Mouse (Mus musculus) CH12.LX (cell line): ENCODE measurements around the gene Clca4b. TPM values are rescaled to one million over a fixed set of nuclear protein-coding genes. Genes with fewer than 3 reads are reported as not detected.

Experiments used
- polyA plus RNA-seq: library from polyadenylated mRNA; unstranded; fragments of >175 nt; gene quantifications from 2 replicates; pipeline ENCODE4 v1.2.1, GENCODE M21; 2012; ENCODE audit warnings: low read depth; ENCODE audit not compliant: insufficient read length
- total RNA-seq, 2 experiments: library from RNA; depleted of rRNA; stranded (reverse); fragments of 300-350 nt in 1 of 2; fragments of >200 nt in 1 of 2; gene quantifications; 2 replicates each; pipeline ENCODE4 v1.2.3; 2012 to 2014

Gene Clca4b
- total and polyA plus RNA-seq, 3 experiments = not detected

Other genes starting within 250 kb of the Clca4b start
- 52.0 and 58.4 TPM in 2 replicates for gene Sh3glb1, start 212.2 kb downstream of the Clca4b start, total RNA-seq (2012; rRNA removed)
- 112 and 115 TPM in 2 replicates for gene Sh3glb1, start 212.2 kb downstream of the Clca4b start, total RNA-seq (2014; rRNA removed)
- 171 and 189 TPM in 2 replicates for gene Sh3glb1, start 212.2 kb downstream of the Clca4b start, polyA plus RNA-seq
- gene Clca3a1, start 171.6 kb downstream of the Clca4b start, total RNA-seq (2012; rRNA removed) = not detected in 2 replicates
- not detected in 2 replicates for gene Clca3a1, start 171.6 kb downstream of the Clca4b start, total RNA-seq (2014; rRNA removed)
- gene Clca3a1, start 171.6 kb downstream of the Clca4b start, polyA plus RNA-seq = 0.27 TPM in 1 of 2 replicates, not detected in the other
- gene Clca3a2, start 113.0 kb downstream of the Clca4b start, total RNA-seq (2012; rRNA removed) = not detected in 2 replicates
- not detected in 2 replicates for gene Clca3a2, start 113.0 kb downstream of the Clca4b start, total RNA-seq (2014; rRNA removed)
- not detected in 2 replicates for gene Clca3a2, start 113.0 kb downstream of the Clca4b start, polyA plus RNA-seq
- not detected in 2 replicates for gene Clca3b, start 83.2 kb downstream of the Clca4b start, total RNA-seq (2012; rRNA removed)
- not detected in 2 replicates for gene Clca3b, start 83.2 kb downstream of the Clca4b start, total RNA-seq (2014; rRNA removed)
- not detected in 2 replicates for gene Clca3b, start 83.2 kb downstream of the Clca4b start, polyA plus RNA-seq
- gene Clca4a, start 42.5 kb upstream of the Clca4b start, total RNA-seq (2012; rRNA removed) = 0.21 and 0.30 TPM in 2 replicates
- gene Clca4a, start 42.5 kb upstream of the Clca4b start, total RNA-seq (2014; rRNA removed) = 0.47 and 0.51 TPM in 2 replicates
- 0.29 and 0.47 TPM in 2 replicates for gene Clca4a, start 42.5 kb upstream of the Clca4b start, polyA plus RNA-seq
- gene Clca1, start 100.2 kb upstream of the Clca4b start, total RNA-seq (2012; rRNA removed) = 0.04 TPM in 2 replicates
- 0.05 and 0.30 TPM in 2 replicates for gene Clca1, start 100.2 kb upstream of the Clca4b start, total RNA-seq (2014; rRNA removed)
- gene Clca1, start 100.2 kb upstream of the Clca4b start, polyA plus RNA-seq = 1.1 and 1.3 TPM in 2 replicates
- gene Clca2, start 166.9 kb upstream of the Clca4b start, total RNA-seq (2012; rRNA removed) = 0.04 and 0.13 TPM in 2 replicates
- gene Clca2, start 166.9 kb upstream of the Clca4b start, total RNA-seq (2014; rRNA removed) = 0.07 and 0.14 TPM in 2 replicates
- gene Clca2, start 166.9 kb upstream of the Clca4b start, polyA plus RNA-seq = 0.10 and 0.17 TPM in 2 replicates
- gene Odf2l, start 186.1 kb upstream of the Clca4b start, total RNA-seq (2012; rRNA removed) = 22.6 and 26.1 TPM in 2 replicates
- gene Odf2l, start 186.1 kb upstream of the Clca4b start, total RNA-seq (2014; rRNA removed) = 51.1 and 53.9 TPM in 2 replicates
- 37.8 and 39.1 TPM in 2 replicates for gene Odf2l, start 186.1 kb upstream of the Clca4b start, polyA plus RNA-seq